Mouse (Mus musculus) right cerebral cortex, postnatal 25 days (tissue): ENCODE results near the gene Rap1gap2.

Experiments
- DNase-seq: peaks from one replicate; pipeline ENCODE4 v3.0.0; 2022

Rap1gap2 gene

DNA sequence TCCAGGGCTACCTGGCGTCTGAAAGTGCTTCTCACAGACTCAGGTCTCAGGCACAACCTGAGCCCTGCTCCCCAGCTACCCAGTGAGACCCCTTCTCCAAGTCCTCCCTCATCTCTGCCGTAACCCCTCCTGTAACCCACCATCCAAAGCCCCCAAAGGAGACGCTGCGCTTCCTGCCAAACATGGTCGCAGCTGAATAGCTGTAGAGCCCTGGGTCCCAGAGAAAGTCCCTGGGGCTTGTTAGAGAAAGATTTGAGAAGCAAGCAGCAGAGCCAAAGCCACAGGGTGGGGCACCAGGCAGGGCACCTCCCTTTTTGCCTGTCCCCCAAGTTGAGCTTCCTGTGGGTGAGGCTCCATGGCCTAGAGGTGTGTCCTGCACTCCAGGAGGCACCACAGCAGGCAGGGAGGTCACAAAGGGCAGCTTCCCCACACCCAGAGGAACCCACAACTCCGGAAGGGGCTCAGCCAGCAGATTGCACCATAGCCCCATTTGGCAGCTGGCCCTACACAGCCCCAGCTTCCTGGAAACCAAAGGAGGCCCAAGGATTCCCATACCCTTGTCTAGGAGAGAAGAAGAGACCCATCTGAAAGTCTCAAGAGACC, 38.2 kb downstream of the Rap1gap2 start:
- DNase-seq, result no peak

DNA sequence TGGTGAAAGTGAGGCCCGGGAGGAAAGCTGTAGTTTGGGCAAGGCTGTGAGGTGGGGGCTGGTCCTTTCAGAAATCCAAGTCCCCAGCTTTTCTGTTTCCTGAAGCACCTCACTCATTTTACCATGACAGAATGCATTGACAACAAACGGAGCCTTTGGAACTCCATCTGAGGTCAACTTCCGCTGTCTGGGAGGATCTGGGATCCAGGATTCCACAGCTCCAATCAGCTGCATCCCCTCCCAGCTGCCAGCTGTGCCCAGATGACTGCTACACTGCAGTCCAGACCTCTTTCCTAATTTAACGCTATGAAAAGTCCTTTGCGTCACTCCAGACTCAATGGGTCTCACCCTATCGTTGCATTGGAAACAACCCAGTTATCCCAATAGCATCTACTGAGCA, 41.0 kb downstream of the Rap1gap2 start:
- DNase-seq, result no peak

DNA sequence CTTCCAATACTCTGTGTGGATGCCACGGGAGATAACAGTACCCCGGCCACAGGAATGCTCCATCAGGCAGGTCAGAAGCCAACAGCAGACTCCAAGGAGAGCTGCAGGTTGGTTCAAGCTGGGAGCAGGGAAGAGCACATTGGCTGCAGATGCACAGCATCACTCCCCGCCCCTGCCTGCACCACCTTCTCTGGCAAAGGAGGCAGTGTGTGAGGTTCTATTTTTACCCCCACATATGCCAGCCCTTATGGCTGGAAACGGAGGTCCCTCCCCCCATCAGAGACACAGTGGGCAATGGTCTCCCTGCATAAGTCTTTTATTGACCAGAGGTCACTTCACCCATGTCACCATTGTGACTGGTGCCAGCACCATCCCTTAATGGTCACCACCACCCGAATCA, 42.3 kb downstream of the Rap1gap2 start:
- DNase-seq, result peak; percentile 73

DNA sequence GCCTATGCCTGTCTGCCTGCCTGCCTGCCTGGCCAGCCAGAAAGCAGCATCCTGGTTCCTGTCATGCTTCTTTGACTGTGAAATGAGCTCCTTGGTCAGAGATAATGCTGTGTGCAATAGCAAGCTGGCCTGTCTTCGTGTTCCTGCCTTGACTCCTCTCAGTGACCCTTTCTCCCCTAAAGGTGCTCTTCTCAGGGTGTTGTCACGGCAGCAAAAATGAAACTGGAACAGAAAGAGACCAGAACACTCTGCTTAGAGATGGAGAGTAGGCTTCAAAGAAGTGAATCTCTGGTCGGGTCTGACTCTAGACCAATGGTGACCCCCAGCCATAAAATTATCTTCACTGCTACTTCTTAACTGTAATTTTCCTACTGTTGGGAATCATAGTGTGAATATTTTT, 42.7 kb downstream of the Rap1gap2 start:
- no peak for DNase-seq

DNA sequence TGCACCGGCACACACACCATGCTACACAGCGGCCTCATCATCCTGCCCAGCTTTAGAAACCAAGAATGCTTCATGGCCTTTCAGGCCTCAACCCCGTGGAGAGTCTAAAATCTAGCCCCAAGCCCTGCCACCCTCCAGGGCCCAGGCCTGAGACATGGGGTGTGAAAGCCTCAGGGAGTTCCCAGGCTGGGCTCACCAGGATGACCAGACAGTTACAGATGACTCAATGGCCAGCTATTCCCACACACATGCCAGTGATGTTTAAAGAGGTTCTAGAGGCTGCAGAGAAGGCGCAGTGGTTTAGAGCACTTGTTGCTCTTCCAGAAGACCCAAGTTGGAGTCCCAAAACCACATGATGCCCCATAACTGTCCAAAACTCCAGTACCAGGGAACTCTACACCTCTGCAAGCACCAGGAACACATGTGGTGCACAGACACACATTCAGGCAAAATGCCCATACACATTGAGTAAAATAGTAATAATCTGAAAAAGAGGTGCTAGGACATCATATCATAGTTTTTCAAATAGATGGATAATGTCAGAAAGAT, 44.3 kb downstream of the Rap1gap2 start:
- no peak for DNase-seq

DNA sequence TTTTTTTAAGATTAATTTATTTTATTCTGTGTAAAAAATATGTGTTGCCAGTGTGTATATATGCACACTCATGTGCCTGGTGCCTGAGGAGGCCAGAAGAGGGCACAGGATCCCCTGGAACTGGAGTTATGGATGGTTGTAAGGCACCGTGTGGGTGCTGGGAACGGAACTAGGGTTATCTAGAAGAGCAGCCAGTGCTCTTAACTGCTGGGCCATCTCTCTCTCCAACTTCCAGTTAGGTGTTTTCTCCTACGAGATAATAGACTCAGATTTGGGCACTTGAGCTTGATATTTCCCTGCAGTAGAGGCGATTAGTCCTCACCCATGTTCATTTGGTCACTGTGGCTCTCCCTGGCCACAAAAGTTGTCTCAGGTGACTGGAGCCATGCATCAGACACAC, 49.3 kb downstream of the Rap1gap2 start:
- no peak for DNase-seq

DNA sequence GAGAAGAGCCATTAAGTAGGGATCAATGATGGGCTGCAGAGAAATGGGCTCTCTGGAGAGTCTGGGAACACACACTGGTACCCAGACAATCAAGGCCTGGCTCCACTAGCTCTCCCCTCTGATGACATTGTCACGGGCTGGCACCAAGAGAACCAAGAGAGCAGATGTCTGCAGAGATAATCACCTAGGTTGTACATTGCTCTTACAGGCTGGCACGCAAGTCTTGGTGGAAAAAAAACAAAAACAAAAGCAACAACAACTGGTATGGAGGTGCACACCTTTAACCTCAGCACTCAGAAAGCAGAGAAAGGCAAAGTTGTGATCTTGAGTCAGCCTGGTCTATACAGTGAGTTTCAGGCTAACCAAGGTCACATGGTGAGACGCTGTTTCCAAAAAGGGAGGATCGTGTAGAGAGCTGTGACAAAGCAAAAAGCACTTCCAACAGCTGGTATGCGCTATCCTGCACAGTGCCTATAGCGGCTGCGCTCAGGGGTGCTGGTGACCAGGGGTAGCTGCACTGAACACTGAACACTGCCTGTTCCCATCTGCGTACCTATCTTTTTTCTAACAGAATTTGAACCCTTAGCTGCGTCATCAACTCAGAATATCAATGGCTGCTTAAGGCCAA, 50.0 kb downstream of the Rap1gap2 start:
- no peak for DNase-seq

DNA sequence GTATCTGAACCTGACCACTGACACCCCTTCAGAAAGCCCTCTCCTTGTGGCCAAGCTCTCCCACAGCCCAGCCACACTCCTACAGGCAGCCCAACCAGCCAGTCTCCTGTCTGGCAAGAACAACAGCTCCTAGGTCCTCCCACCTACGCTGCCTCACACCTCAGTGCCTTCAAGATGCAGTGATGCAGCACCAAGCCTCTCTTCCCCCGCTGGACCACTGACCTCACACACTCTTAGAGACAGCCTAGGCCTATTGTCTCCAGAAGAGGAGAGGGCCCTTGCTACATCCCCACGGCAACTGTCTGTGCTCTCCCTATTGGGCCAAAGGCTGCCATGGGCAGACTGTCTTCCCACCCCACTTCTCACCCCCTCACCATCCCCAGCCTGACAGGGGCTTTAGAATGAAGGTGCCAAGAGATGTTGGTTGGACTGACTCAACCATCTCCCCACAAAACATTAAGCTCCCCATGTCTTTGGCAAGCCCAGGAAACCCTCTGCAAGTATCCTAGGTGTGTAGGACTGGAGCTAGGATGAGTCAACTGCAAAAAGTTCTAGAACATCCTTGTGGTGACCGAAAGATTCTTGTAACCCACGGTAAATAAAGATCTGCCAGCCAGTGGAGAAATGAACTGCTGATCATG, 50.8 kb downstream of the Rap1gap2 start:
- DNase-seq, result peak; percentile 47

DNA sequence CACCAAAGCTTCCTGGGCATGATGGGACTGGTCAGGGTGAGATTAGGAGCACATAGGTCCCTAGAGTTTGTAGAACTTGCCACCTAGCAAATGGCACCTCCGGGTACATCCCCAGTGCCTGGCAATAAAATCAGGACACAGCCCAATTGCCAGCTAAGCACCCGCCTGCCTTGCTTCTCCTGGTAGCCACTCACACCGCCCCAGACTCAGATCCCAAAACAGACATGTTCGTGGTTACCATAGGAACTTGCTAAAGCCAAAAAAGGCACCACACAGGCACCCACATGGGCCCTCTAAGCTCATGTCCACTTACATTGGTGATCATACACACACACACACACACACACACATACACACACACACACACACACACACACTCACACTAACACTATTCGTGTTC, 51.8 kb downstream of the Rap1gap2 start:
- no peak for DNase-seq

DNA sequence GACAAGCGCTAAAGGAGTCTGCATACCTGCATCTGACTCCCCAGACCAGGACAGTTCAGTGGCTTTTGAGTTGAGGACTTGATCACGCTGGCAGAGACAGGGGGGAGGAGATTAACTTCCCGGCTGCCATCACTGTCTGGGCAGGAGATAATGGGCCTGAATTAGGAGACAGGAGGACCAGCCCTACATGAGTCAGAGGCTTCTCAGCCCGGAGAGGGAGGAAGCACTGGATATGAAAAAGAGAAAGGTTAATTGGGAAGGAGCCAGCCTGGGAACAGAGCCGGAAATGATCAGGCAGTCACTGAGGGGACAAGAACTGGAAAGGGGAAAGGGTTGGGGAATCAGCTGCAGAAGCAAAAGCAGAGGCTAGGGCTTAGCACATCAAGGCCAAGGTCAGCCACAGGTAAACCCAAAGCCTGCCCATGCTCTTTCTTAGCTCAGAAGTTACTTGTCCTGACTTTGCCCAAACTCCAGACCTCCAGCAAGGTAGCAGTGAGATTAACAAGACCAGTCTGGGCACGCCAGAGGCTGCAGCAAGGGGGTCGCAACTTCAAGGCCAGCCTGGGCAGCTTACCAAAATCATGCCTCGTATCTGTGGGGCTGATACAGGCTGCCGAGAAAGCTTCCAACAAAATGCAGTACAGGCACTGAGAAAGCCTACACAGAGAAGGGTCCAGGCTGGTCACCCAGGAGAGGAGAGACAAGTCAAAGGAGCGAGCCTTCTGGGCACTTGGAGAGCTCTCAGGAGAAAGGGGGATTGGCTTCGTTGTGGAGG, 53.1 kb downstream of the Rap1gap2 start:
- no peak for DNase-seq

DNA sequence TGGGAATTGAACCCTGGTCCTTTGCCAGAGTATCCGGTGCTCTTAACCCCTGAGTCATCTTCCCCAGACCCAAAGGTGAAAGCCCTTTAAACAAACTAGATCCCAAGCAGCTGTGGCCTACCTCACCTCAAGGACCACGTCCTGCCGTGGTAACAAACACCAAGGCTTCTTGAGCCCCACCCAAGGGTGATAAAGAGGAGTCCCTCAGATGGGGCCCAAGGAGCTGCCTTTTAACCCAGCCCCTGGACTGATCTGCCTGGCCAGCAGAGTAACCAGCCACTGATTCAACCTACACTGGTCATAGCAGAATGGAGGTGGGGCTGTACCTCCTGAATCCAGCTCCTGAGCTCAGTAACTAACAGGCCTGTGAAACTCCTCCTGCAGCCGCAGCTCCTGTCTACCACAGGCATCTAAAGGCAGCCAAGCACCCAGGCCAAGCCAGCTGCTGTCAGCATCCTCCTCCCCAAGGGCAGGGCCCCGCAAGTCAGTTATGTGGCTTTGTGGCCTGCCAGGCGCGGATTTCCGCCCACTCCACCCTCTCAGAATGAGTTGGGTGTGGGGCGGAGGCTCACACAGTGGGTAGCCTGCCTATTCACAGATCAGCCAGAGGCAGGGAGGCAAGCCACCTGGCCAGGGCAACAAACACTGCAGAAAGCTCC, 54.9 kb downstream of the Rap1gap2 start:
- DNase-seq, result no peak

DNA sequence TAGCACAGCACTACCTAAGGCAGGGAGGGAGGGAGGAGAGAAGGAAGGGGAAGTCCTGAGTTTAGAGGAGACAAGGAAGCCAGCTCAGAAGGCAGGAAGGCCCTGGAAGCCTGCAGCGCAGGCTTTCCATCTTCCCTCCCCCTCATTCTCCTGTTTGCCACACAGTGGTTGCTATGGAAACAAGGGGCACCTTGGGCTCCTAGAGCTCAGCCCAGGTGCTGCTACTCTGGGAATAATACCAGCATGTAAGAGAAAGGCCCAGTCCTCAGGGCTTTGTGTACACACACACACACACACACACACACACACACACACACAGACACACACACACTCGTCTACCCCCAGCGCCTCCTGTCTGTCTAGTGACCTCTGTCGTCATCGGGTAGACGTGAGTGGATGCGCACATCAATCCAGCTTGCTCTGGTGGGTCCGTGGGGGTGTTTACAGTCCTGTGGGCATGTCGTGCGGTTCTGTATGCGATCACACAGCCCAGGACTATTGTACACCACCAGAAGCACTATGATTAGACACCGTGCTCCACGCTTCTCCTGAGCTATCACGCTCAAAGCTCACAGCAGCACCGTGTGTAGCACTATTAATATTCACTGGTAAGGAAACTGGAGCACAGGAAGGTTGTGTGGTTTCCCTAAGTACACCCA, 55.9 kb downstream of the Rap1gap2 start:
- DNase-seq, result no peak

DNA sequence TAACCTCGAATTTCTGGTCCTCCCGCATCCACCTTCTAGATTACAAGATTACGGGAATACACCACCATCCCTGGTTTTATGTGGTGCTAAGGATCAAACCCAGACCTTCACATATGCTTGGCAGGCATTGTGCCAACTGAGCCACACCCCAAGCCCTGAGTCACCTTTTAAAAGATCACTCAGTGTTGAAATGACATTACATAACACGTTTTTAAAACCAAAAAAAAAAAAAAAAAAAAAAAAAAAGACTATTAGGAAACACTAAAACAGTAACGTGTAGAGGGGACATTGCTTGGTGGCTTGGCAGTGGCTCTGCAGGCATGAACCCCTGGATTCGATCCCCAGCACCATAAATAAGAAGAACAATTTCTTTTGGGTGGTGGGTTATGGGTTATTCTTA, 59.1 kb downstream of the Rap1gap2 start:
- DNase-seq, result no peak

DNA sequence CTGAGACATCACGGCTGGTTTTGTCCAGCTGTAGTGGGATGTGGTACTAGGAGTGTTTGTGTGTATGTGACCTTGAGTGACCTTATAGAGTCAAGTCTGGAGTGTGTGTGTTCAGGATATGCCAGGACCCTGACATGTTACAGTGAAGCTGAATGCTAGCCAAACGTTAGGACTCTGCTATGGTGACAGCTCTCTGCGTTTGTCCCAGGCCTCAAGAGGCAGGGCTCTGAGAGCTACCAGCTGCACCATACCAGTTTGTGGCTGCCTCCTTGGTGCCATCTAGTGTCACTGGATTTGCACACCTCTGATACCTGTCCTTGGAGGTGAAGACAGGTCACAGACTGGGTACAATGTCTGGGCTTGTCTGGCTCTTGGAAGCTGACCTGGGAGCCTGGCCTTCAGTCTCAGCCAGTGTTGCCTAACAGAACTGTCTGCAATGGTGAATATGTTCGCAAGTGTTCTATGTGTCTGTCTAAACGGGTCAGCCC, 60.1 kb downstream of the Rap1gap2 start:
- no peak for DNase-seq

DNA sequence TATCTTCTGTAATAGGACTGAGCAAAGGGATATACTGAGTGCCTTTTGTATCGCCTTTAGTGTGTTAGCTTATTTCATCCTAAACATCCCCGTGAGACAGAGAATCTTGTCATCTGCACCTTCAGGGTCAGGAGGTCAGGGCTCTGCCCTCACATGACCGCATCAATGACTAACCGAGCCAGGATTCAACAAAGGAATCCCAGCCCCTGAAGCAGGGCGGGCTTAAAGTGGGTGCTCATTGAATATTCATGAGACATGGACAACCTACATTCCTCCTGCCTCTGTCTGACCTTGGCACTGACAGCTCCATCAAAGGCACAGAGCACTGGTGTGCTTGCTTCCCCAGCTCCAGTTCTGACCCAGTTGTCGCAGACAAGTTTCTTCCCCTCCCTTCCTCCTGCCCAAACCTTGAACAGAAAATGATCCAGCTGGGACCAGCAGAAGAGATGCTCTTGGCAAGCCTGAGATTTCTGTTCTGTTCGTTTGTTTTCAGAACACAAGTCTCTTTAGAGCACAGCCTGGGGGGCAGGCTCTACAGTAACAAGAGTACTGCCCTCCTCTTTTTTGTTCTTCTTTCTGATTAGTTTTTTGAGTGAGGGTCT, 61.8 kb downstream of the Rap1gap2 start:
- DNase-seq, result no peak

DNA sequence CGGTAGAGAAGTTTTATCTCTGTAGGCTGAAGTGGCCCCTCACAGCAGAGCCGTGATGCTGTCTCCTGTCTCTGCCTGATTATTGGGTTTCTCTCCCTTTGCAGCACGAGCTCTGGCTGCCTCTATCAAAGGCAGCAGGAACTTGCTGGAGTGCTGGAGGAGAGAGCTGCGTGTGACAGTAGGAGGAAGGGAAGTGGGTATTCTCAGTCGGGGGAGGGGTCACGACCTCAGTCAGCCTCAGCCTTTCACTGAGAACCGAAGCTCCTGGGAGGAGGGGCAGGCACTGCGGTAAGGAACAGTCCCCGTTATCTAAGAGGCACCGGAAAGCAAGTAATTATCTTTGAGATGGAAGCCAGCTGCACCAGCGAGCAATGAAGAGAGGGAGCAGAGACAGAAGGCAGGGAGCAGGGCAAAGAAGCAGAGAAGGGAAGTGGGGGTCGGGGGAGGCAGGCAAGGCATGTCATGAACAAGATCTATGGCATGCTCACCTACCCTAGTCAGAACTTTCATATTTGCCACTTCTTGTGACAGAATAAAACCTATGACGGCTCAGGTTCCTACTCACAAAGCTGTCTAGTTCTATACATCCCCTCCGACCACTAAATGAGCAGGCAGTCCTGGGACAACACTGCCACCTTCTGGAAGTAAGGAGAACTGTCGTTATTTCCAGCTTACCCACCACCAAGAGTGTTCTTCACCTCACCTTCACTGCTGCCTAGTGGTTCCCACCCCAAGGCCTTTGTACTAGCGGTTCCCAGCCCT, 63.6 kb downstream of the Rap1gap2 start:
- DNase-seq, result no peak

DNA sequence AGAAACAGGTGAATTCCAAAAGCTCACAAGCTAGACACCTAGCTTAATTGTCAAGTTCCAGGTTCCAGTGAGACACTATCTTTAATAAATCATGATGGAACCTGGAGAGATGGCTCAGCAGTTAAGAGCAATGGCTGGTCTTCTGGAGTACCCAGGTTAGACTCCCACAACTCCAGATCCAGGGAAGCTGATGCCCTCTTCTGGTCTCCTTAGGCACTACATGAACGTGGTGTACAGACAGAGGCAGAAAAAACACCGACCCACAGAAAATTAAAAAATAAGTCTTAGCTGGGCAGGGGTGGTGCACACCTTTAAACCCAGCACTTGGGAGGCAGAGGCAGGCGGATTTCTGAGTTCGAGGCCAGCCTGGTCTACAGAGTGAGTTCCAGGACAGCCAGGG, 64.5 kb downstream of the Rap1gap2 start:
- DNase-seq, result no peak

DNA sequence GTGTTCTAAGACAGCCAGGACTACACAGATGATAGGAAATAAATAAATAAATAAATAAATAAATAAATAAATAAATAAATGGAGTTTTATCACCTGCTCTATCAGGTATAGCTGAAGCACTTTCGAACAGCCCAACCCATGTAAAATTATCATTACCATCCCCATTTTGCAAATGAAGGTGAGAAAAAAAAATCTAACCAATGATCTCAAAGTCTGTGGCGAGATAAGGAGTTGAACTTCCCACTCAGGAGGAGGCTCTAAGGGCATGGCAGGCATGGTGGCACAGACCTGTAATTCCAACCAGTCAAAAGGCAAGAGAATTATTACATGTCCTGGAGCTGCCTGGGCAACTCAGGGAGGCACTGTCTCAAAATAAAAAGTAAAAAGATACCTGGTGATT, 65.2 kb downstream of the Rap1gap2 start:
- no peak for DNase-seq

DNA sequence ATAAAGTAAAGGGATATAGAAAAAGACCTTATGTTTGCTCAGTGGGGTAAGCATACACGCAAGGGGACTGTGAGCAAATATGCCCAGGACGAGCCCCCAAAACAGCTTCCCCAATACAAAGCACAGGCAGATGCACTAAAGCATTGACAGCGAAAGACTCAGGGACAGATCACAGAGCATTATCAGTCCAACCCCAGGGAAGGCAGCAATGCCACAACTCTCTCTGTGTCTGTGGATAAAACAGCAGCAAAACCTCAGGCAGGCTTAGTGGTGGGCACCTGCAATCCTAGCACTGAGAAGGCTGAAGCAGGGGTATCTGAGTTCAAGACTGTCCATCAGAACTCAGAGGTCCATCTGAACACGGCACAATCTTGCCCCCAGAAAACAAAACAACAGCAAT, 73.4 kb downstream of the Rap1gap2 start:
- DNase-seq, result no peak

DNA sequence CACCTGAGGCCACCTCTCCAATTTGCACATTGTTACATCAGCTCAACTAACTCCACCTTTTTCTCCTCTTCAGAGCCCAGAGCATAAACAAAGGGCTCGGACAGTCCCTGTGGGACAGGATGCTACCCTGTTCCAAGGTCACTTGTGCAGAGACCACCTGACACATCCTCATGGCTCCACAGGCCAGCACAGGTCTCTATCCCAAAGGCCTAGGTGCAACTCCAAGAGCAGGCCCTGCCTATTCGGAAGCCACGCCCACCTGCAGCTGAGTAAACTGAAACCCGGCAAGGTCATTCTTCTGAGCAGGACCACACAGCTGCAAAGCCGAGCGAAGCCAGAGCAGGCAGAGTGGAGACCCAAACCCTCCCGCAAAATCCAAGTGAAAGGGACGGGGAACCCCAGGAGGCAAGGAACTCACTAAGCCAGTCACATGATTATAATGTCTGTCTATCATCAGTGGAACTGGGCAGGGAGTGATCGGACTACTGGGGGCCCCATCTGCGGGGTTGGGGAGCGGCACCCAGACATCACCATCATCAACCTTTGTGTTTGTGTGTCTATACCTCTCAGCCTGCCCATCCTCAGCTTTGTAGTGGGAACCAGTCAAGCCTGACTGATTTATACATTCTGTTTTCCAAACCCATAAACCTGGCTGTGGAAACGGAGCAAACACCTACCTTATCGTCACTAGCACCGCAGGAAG, 74.4 kb downstream of the Rap1gap2 start:
- DNase-seq, result no peak
